Mouse (Mus musculus): ENCODE results near the gene 4933414I15Rik. TPM values are rescaled to one million over a fixed set of nuclear protein-coding genes. Genes with fewer than 3 reads are reported as not detected.

4933414I15Rik gene
- polyA plus RNA-seq, 3 experiments from 2014 or later = not detected

Other genes starting within 250 kb of the 4933414I15Rik start
- gene Zfp354c, start 116.0 kb downstream of the 4933414I15Rik start, polyA plus RNA-seq (2017; shearing (Covaris generic)) = 1 to 10 TPM in 2 of 3 experiments, under 1 TPM in 1; 0.65 to 2.6 (median 1.4) TPM
- gene Zfp879, start 102.2 kb downstream of the 4933414I15Rik start, polyA plus RNA-seq (2017; shearing (Covaris generic)) = not detected
- not detected for gene Grm6, start 93.1 kb downstream of the 4933414I15Rik start, polyA plus RNA-seq (2017; shearing (Covaris generic))
- not detected for gene Zfp454, start 56.1 kb downstream of the 4933414I15Rik start, polyA plus RNA-seq (2017; shearing (Covaris generic))
- gene Zfp2, start 27.6 kb downstream of the 4933414I15Rik start, polyA plus RNA-seq (2017; shearing (Covaris generic)) = under 1 TPM in 1 of 3 experiments, not detected in 2; 0.20 TPM
- not detected for gene Zfp354b, start 12.1 kb downstream of the 4933414I15Rik start, polyA plus RNA-seq (2017; shearing (Covaris generic))
- gene Prop1, start 10.0 kb upstream of the 4933414I15Rik start, polyA plus RNA-seq (2017; shearing (Covaris generic)) = not detected
- gene Olfr1378, start 22.8 kb upstream of the 4933414I15Rik start, polyA plus RNA-seq (2017; shearing (Covaris generic)) = not detected
- gene Olfr1377, start 38.2 kb upstream of the 4933414I15Rik start, polyA plus RNA-seq (2017; shearing (Covaris generic)) = not detected
- gene Olfr51, start 59.8 kb upstream of the 4933414I15Rik start, polyA plus RNA-seq (2017; shearing (Covaris generic)) = not detected
- not detected for gene Olfr54, start 70.5 kb upstream of the 4933414I15Rik start, polyA plus RNA-seq (2017; shearing (Covaris generic))
- gene Olfr1375, start 104.3 kb upstream of the 4933414I15Rik start, polyA plus RNA-seq (2017; shearing (Covaris generic)) = not detected
- gene Zfp354a, start 115.5 kb upstream of the 4933414I15Rik start, polyA plus RNA-seq (2017; shearing (Covaris generic)) = not detected